ENCODE assay signal across 27 mouse cellular contexts in genomic region chr19:31546063-31546462, GRCm38 (mm10).
A peak's percentile ranks its signal among the peaks of the same experiment; 100 is the strongest.
DNase-seq lines count a peak whose midpoint lies in the region; ATAC-seq and TF ChIP-seq lines count a peak whose summit lies in the region.
"Had no signal": no experiment of that assay in that cellular context is flagged by ENCODE, and none has a peak within 500 bp of the region (broad histone marks: within the 10 kb centered on the region; RNA-seq: fewer than 3 reads in every experiment).

No protein-coding gene starts in this region.

- no peak for DNase-seq in kidney, postnatal 25 days
- DNase-seq in kidney, postnatal 0 days (ENCODE audit: low spot score): peak; percentile 73
- DNase-seq in kidney, adult 11 months: no peak
- DNase-seq in lung, embryonic 14.5 days: peak; percentile 78
- DNase-seq in lung, postnatal 36 days: no peak
- DNase-seq in stomach, postnatal 0 days (ENCODE audit: low spot score): no peak
- DNase-seq: adrenal gland, postnatal 10 days; adrenal gland, postnatal 36 days; B cell, adult 2 months; cerebellum, adult 18-20 months; cerebellum, adult 9-10 months; cerebellum, postnatal 14 days; gastrocnemius, postnatal 10 days; gastrocnemius, postnatal 36 days; heart, adult 2 months; heart, postnatal 14 days; heart, postnatal 4 days had no signal

- no peak for TF ChIP-seq CTCF in kidney, postnatal 0 days (IDR thresholded peaks at IDR 0.05; ENCODE audit: low read depth)
- TF ChIP-seq CTCF in lung, embryonic 14.5 days (IDR thresholded peaks at IDR 0.05; ENCODE audit: low read depth): no peak
- TF ChIP-seq CTCF in stomach, postnatal 0 days (IDR thresholded peaks at IDR 0.05; ENCODE audit: low read depth): no peak

- H3K4me3 ChIP-seq in kidney, embryonic 14.5 days (ENCODE audit: low read length): no peak overlapping the region
- no peak overlapping the region for H3K4me3 ChIP-seq in kidney, postnatal 0 days (replicated peaks; ENCODE audit: low read depth, low read length)
- no peak overlapping the region for H3K4me3 ChIP-seq in lung, embryonic 14.5 days (ENCODE audit: low read depth, low read length)
- H3K4me3 ChIP-seq in stomach, embryonic 16.5 days (replicated peaks; ENCODE audit: low read length): no peak overlapping the region
- no peak overlapping the region for H3K4me3 ChIP-seq in stomach, postnatal 0 days (ENCODE audit: low read depth, low read length)
- H3K4me3 ChIP-seq: forebrain, embryonic 10.5 days; forebrain, embryonic 13.5 days; heart, adult 2 months; heart, embryonic 10.5 days; heart, embryonic 13.5 days had no signal

- no peaks in the 10 kb centered on the region for H3K4me1 ChIP-seq in kidney, embryonic 14.5 days (ENCODE audit: control insufficient read depth, insufficient read depth, low read length)
- H3K4me1 ChIP-seq in kidney, postnatal 0 days (replicated peaks; ENCODE audit: insufficient read depth, low read length): no peaks in the 10 kb centered on the region
- H3K4me1 ChIP-seq in lung, embryonic 14.5 days (ENCODE audit: insufficient read depth): 0 out of 2 replicates have a peak, but pooled peaks cover 4% of the 10 kb centered on the region
- no peaks in the 10 kb centered on the region for H3K4me1 ChIP-seq in stomach, embryonic 16.5 days (ENCODE audit: control insufficient read depth, insufficient read depth, low read length)
- H3K4me1 ChIP-seq in stomach, postnatal 0 days (replicated peaks; ENCODE audit: control insufficient read depth, insufficient read depth): no peaks in the 10 kb centered on the region
- H3K4me1 ChIP-seq: forebrain, embryonic 10.5 days; forebrain, embryonic 13.5 days; heart, embryonic 10.5 days; heart, embryonic 13.5 days had no signal

- no peaks in the 10 kb centered on the region for H3K27me3 ChIP-seq in kidney, embryonic 14.5 days (ENCODE audit: control insufficient read depth, insufficient read depth, low read length)
- H3K27me3 ChIP-seq in kidney, postnatal 0 days (ENCODE audit: insufficient read depth, low read length): no peaks in the 10 kb centered on the region
- no peaks in the 10 kb centered on the region for H3K27me3 ChIP-seq in lung, embryonic 14.5 days (ENCODE audit: insufficient read depth, low read length)
- H3K27me3 ChIP-seq in stomach, embryonic 16.5 days (ENCODE audit: control insufficient read depth, insufficient read depth, low read length): no peaks in the 10 kb centered on the region
- no peaks in the 10 kb centered on the region for H3K27me3 ChIP-seq in stomach, postnatal 0 days (ENCODE audit: control insufficient read depth, insufficient read depth, low read length)
- H3K27me3 ChIP-seq: CH12.LX; forebrain, embryonic 13.5 days; heart, embryonic 13.5 days had no signal

- no peaks in the 10 kb centered on the region for H3K36me3 ChIP-seq in kidney, embryonic 14.5 days (ENCODE audit: control insufficient read depth, insufficient read depth, low read length)
- no peaks in the 10 kb centered on the region for H3K36me3 ChIP-seq in kidney, postnatal 0 days (ENCODE audit: insufficient read depth, low read length)
- no peaks in the 10 kb centered on the region for H3K36me3 ChIP-seq in lung, embryonic 14.5 days (ENCODE audit: insufficient read depth)
- H3K36me3 ChIP-seq in stomach, embryonic 16.5 days (ENCODE audit: control insufficient read depth, insufficient read depth, low read length): no peaks in the 10 kb centered on the region
- H3K36me3 ChIP-seq in stomach, postnatal 0 days (ENCODE audit: control insufficient read depth, insufficient read depth, low read length): no peaks in the 10 kb centered on the region
- H3K36me3 ChIP-seq: forebrain, embryonic 10.5 days; G1E; heart, embryonic 10.5 days; heart, embryonic 13.5 days had no signal

- WGBS in kidney, embryonic 14.5 days: 55% methylated on average over 5 of the region's 5 CpGs
- WGBS in kidney, postnatal 0 days: 47% methylated on average over 5 of the region's 5 CpGs
- 26% methylated on average over 5 of the region's 5 CpGs for WGBS in lung, embryonic 14.5 days
- 26% methylated on average over 5 of the region's 5 CpGs for WGBS in stomach, embryonic 16.5 days
- 36% methylated on average over 5 of the region's 5 CpGs for WGBS in stomach, postnatal 0 days

- no peak for TF ChIP-seq EP300 in stomach, postnatal 0 days (optimal IDR thresholded peaks at IDR 0.05)

- H3K4me2 ChIP-seq in kidney, embryonic 14.5 days (replicated peaks; ENCODE audit: low read depth, low read length): no peak overlapping the region
- no peak overlapping the region for H3K4me2 ChIP-seq in kidney, postnatal 0 days (ENCODE audit: low read length)
- no peak overlapping the region for H3K4me2 ChIP-seq in lung, embryonic 14.5 days
- H3K4me2 ChIP-seq in stomach, embryonic 16.5 days (ENCODE audit: low read depth, low read length): no peak overlapping the region
- H3K4me2 ChIP-seq in stomach, postnatal 0 days (replicated peaks; ENCODE audit: low read depth): no peak overlapping the region
- H3K4me2 ChIP-seq: forebrain, embryonic 13.5 days; heart, embryonic 13.5 days had no signal

- H3K27ac ChIP-seq in kidney, embryonic 14.5 days (ENCODE audit: low read depth, low read length): no peak overlapping the region
- no peak overlapping the region for H3K27ac ChIP-seq in kidney, postnatal 0 days
- no peak overlapping the region for H3K27ac ChIP-seq in lung, embryonic 14.5 days (ENCODE audit: low read depth)
- H3K27ac ChIP-seq in stomach, embryonic 16.5 days (ENCODE audit: low read length): no peak overlapping the region
- no peak overlapping the region for H3K27ac ChIP-seq in stomach, postnatal 0 days (replicated peaks)
- H3K27ac ChIP-seq: forebrain, embryonic 10.5 days; forebrain, embryonic 13.5 days; heart, adult 2 months; heart, embryonic 10.5 days; heart, embryonic 13.5 days had no signal

- peak; percentile 60; the same call in 1 of the 2 replicates for ATAC-seq in kidney, embryonic 14.5 days (ENCODE audit: low FRiP score, low TSS enrichment)
- ATAC-seq in kidney, postnatal 0 days (replicated peaks; ENCODE audit: low FRiP score, low read depth): no peak
- peak; percentile 87 for ATAC-seq in lung, embryonic 14.5 days (ENCODE audit: insufficient read depth)
- ATAC-seq in stomach, embryonic 16.5 days (ENCODE audit: insufficient read depth, low FRiP score): peak; percentile 50; the same call in 1 of the 2 replicates
- no peak for ATAC-seq in stomach, postnatal 0 days (ENCODE audit: low FRiP score, low TSS enrichment)
- ATAC-seq: forebrain, embryonic 13.5 days; forebrain, embryonic 16.5 days; Patski had no signal

- H3K9me3 ChIP-seq in kidney, embryonic 14.5 days (ENCODE audit: control insufficient read depth, low read length): no peaks in the 10 kb centered on the region
- no peaks in the 10 kb centered on the region for H3K9me3 ChIP-seq in kidney, postnatal 0 days (replicated peaks; ENCODE audit: low read length)
- H3K9me3 ChIP-seq in lung, embryonic 14.5 days (ENCODE audit: low read depth, low read length): no peaks in the 10 kb centered on the region; the same call in 1 of the 2 replicates
- H3K9me3 ChIP-seq in stomach, embryonic 16.5 days (replicated peaks; ENCODE audit: control insufficient read depth, low read length): 0 out of 2 replicates have a peak, but pooled peaks cover 2% of the 10 kb centered on the region
- no peaks in the 10 kb centered on the region for H3K9me3 ChIP-seq in stomach, postnatal 0 days (ENCODE audit: control insufficient read depth, low read length)
- H3K9me3 ChIP-seq: forebrain, embryonic 10.5 days; forebrain, embryonic 13.5 days; G1E; heart, embryonic 10.5 days; heart, embryonic 13.5 days had no signal

- H3K9ac ChIP-seq in kidney, embryonic 14.5 days (ENCODE audit: low read depth, low read length): no peak overlapping the region
- no peak overlapping the region for H3K9ac ChIP-seq in kidney, postnatal 0 days (ENCODE audit: low read depth, low read length)
- no peak overlapping the region for H3K9ac ChIP-seq in lung, embryonic 14.5 days
- H3K9ac ChIP-seq in stomach, embryonic 16.5 days (ENCODE audit: low read length): no peak overlapping the region
- no peak overlapping the region for H3K9ac ChIP-seq in stomach, postnatal 0 days (ENCODE audit: low read length)
- H3K9ac ChIP-seq: forebrain, embryonic 13.5 days; heart, embryonic 13.5 days had no signal

Comparison
In these comparisons a context has a peak if more than half of its experiments do, and no peak if none do; other contexts are left out.
1. ATAC-seq: peak in kidney, embryonic 14.5 days (single experiment), lung, embryonic 14.5 days (single experiment) and stomach, embryonic 16.5 days (single experiment); none in kidney, postnatal 0 days (single experiment) and stomach, postnatal 0 days (single experiment).
2. DNase-seq: peak in kidney, postnatal 0 days (single experiment) and lung, embryonic 14.5 days (single experiment); none in kidney, postnatal 25 days (0 of 2), kidney, adult 11 months (single experiment), lung, postnatal 36 days (single experiment) and stomach, postnatal 0 days (single experiment).